Mouse (Mus musculus): ENCODE measurements at regions not wholly inside any gene's neighbourhood (a gene's known extent, or its start where the extent isn't known, plus 50 kb on each side); places are given as distances from the start of the nearest gene placed in this dataset.
"Not testable (repeated sequence)": the region's sequence is repeated elsewhere in the genome, so short reads cannot be mapped to it uniquely, and the experiment has no call there.

DNA sequence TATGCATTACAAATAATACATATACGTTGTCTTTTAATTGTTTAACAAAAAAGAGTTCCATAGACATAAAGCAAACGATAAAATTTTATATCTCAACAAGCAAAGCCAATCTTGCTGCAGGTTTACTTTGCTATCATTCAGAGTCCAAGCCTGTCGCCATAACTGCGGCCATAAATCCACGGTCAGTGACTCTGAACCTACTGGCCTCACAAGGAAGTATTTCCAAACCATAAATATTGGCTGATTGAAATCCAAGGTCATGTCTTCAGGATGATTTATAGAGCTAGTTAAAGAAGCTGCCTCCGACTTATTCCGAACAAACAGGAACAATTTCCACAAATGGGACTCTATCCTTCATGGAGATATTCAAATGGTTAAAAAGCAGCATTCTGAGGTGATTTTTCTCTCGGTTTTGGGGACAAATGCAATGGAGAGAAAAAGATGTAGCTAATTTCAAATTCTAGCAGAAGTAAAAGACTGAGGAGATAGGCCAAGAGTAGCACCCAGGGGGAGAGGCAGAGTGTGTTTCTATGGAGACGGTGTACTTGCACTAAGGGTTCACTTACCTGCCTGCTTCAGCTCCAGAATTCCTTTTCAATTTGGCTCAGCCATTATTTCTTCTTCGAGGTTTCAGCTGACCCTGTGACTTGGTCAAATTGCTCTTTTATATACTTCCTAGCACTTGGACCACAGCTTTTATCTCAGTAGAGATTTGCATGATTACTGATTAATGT lies 274.9 kb upstream of the Foxg1 start:
- Histone ChIP-seq H3K79me2 (replicated peaks; ENCODE audit: control insufficient read depth, insufficient read depth, low read length) (no peaks in the 10 kb centered on the region), H3K27me3 (ENCODE audit: control insufficient read depth, insufficient read depth, low read length) (no peaks in the 10 kb centered on the region), H3K36me3 (ENCODE audit: control insufficient read depth, insufficient read depth, low read length) (no peaks in the 10 kb centered on the region), H3K9ac (ENCODE audit: low read depth, low read length) (no peak overlapping the region), H3K4me1 (ENCODE audit: control insufficient read depth, insufficient read depth, low read length) (no peaks in the 10 kb centered on the region), H3K4me3 (no peak overlapping the region), H3K27ac (no peak overlapping the region)
- 64% methylated on average over 10 of the region's 10 CpGs for WGBS
- intact Hi-C loops (cut with DNase I): no loop called here
- no peak for TF ChIP-seq EP300 (IDR thresholded peaks at IDR 0.05; ENCODE audit: insufficient read depth, low read depth, low read length)
- no peak for DNase-seq

DNA sequence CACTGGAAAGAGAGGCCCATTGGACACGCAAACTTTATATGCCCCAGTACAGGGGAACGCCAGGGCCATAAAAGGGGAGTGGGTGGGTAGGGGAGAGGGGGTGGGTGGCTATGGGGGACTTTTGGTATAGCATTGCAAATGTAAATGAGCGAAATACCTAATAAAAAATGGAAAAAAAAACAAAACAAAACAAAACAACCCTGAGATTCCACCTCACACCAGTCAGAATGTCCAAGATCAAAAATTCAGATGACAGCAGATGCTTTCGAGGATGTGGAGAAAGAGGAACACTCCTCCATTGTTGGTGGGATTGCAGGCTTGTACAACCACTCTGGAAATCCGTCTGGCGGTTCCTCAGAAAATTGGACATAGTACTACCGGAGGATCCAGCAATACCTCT lies 251.4 kb upstream of the Foxg1 start:
- H3K4me1 ChIP-seq (ENCODE audit: control insufficient read depth, insufficient read depth, low read length); DNase-seq; H3K4me3 ChIP-seq; H3K9ac ChIP-seq (ENCODE audit: low read depth, low read length); H3K79me2 ChIP-seq (replicated peaks; ENCODE audit: control insufficient read depth, insufficient read depth, low read length); H3K36me3 ChIP-seq (ENCODE audit: control insufficient read depth, insufficient read depth, low read length); intact Hi-C loops (cut with DNase I); H3K27me3 ChIP-seq (ENCODE audit: control insufficient read depth, insufficient read depth, low read length); H3K27ac ChIP-seq: not testable (repeated sequence)
- WGBS: 69% methylated on average over 3 of the region's 7 CpGs

DNA sequence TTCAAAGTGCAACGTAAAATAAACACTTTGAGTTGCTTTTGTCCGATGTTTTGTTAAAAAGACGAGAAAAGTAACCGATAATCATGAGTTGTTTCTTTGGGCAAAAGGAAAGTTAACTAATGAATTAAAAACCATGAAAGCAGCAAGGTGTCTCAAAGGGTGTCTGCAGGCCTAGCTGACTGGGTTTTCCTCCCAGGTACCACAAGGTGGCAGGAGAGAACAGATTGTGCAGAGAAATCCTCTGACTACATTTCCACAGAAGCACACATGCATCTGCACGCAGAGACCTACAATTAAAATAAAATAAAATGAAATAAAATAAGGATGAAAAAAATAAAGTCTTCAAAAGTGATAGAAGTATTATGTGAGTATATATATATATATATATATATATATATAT lies 212.4 kb upstream of the Foxg1 start:
- no peak for DNase-seq
- no peak overlapping the region for H3K9ac ChIP-seq (ENCODE audit: low read depth, low read length)
- H3K27ac ChIP-seq: no peak overlapping the region
- intact Hi-C loops (cut with DNase I): no loop called here
- WGBS: 52% methylated on average over 5 of the region's 5 CpGs
- H3K4me3 ChIP-seq: no peak overlapping the region
- H3K36me3 ChIP-seq (ENCODE audit: control insufficient read depth, insufficient read depth, low read length): no peaks in the 10 kb centered on the region
- H3K79me2 ChIP-seq (replicated peaks; ENCODE audit: control insufficient read depth, insufficient read depth, low read length): no peaks in the 10 kb centered on the region
- H3K27me3 ChIP-seq (ENCODE audit: control insufficient read depth, insufficient read depth, low read length): no peaks in the 10 kb centered on the region
- H3K4me1 ChIP-seq (ENCODE audit: control insufficient read depth, insufficient read depth, low read length): no peaks in the 10 kb centered on the region
- TF ChIP-seq CTCF (IDR thresholded peaks at IDR 0.05): peak; percentile 56
- TF ChIP-seq EP300 (IDR thresholded peaks at IDR 0.05; ENCODE audit: insufficient read depth, low read depth, low read length): no peak

DNA sequence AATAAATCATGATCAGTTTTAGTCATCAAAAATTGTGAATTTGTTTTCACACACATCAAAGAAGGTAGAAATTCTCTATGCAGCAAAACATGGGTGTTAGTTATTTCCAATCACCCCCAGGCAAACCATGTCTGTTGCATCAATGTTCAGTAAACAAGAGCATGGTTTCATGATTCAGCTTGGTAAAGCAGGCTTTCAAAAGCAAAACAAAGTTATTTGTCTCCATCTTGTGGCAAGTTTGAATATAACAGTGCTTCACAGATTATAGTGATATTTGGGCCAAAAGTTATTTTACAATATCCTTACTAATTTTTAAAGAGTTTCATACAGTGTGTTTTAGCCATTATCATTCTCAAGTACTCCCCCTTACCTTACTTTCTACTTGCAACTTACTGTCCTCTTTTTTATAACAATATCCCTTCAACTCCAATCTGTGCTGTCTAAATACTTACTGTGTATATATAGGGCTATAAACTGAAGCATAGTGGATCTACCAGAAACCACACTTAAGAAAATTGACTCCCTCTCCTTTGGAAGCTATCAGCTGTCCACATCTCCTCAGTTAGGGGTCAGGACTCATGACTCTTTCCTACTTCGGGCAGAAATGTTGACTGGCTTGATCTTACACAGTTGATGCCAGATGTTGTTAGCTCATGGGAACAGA lies 211.3 kb upstream of the Foxg1 start:
- Histone ChIP-seq H3K9ac (ENCODE audit: low read depth, low read length) (no peak overlapping the region), H3K4me3 (no peak overlapping the region), H3K27me3 (ENCODE audit: control insufficient read depth, insufficient read depth, low read length) (no peaks in the 10 kb centered on the region), H3K4me1 (ENCODE audit: control insufficient read depth, insufficient read depth, low read length) (no peaks in the 10 kb centered on the region), H3K36me3 (ENCODE audit: control insufficient read depth, insufficient read depth, low read length) (no peaks in the 10 kb centered on the region), H3K27ac (no peak overlapping the region), H3K79me2 (replicated peaks; ENCODE audit: control insufficient read depth, insufficient read depth, low read length) (no peaks in the 10 kb centered on the region)
- intact Hi-C loops (cut with DNase I): no loop called here
- no peak for DNase-seq
- WGBS: 31% methylated on average over 1 of the region's 1 CpGs
- TF ChIP-seq EP300 (IDR thresholded peaks at IDR 0.05; ENCODE audit: insufficient read depth, low read depth, low read length) (no peak), CTCF (IDR thresholded peaks at IDR 0.05) (peak; percentile 49)

DNA sequence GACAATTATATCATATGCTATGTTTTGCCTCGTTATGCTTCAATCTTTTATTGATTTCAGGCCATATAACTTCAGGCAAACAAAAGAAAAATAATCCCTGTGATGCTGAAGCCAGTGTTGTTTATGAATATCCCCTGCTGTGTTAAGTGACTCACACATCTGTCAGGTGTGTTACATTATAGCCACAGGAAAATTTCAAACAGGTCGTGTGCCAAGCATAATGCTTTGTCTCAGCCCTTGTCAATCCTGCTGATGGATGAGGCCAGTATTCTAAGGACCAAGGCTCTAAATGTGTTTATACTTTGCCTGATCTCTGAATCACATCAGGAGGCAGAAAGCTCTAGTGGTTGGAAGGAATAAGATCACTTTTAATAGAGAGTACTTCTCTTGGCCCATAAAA lies 191.1 kb upstream of the Foxg1 start:
- TF ChIP-seq POLR2A (IDR thresholded peaks at IDR 0.05; ENCODE audit: insufficient read depth, low read depth, low read length) (no peak), CTCF (IDR thresholded peaks at IDR 0.05) (no peak), EP300 (IDR thresholded peaks at IDR 0.05; ENCODE audit: insufficient read depth, low read depth, low read length) (no peak)
- 31% methylated on average over 2 of the region's 2 CpGs for WGBS
- intact Hi-C loops (cut with DNase I): no loop called here
- Histone ChIP-seq H3K36me3 (ENCODE audit: control insufficient read depth, insufficient read depth, low read length) (no peaks in the 10 kb centered on the region), H3K4me1 (ENCODE audit: control insufficient read depth, insufficient read depth, low read length) (no peaks in the 10 kb centered on the region), H3K27me3 (ENCODE audit: control insufficient read depth, insufficient read depth, low read length) (no peaks in the 10 kb centered on the region), H3K4me3 (no peak overlapping the region), H3K79me2 (replicated peaks; ENCODE audit: control insufficient read depth, insufficient read depth, low read length) (no peaks in the 10 kb centered on the region), H3K27ac (no peak overlapping the region), H3K9ac (ENCODE audit: low read depth, low read length) (no peak overlapping the region)
- DNase-seq: no peak

DNA sequence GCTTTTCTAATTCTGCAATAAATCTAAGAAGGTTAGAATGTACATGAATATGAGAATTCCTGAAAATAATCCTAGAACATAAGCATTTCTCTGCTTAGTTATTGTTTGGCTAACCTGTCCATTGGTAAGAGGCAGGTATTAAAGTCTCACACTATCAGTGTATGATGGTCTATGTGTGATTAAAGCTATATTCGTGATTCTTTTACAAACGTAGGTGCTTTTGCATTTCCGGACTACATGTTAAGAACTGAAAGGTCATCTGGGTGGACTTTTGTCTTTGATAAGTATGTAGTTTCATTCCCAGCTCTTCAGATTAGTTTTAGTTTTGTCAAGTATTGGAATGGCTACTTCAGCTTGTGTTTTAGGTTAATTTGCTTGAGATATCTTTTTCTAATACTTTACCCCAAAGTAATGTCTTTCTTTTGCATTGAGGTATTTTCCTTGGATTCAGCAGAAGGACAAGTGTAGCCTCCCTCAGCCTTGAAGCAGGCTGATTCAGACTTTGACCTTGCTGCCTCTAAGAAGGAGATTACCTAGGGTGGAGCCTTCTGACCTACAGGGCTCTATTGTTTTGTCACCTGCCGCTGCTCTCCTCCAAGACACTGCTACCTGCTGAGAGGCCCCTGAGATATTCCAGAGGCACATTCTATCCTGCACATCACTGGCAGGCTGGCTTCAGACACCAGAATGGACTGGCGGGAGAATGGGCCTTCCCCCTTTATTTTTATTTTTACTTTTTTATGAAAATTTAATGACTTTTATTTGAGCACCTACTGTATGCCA lies 148.7 kb upstream of the Foxg1 start:
- Histone ChIP-seq H3K27ac (no peak overlapping the region), H3K9ac (ENCODE audit: low read depth, low read length) (no peak overlapping the region), H3K79me2 (replicated peaks; ENCODE audit: control insufficient read depth, insufficient read depth, low read length) (no peaks in the 10 kb centered on the region), H3K36me3 (ENCODE audit: control insufficient read depth, insufficient read depth, low read length) (no peaks in the 10 kb centered on the region), H3K4me1 (ENCODE audit: control insufficient read depth, insufficient read depth, low read length) (no peaks in the 10 kb centered on the region), H3K4me3 (no peak overlapping the region), H3K27me3 (ENCODE audit: control insufficient read depth, insufficient read depth, low read length) (no peaks in the 10 kb centered on the region)
- intact Hi-C loops (cut with DNase I): no loop called here
- no peak for TF ChIP-seq EP300 (IDR thresholded peaks at IDR 0.05; ENCODE audit: insufficient read depth, low read depth, low read length)
- no peak for TF ChIP-seq CTCF (IDR thresholded peaks at IDR 0.05)
- no peak for TF ChIP-seq POLR2A (IDR thresholded peaks at IDR 0.05; ENCODE audit: insufficient read depth, low read depth, low read length)
- WGBS: 72% methylated on average over 5 of the region's 5 CpGs
- no peak for DNase-seq

Data from heart, adult 2 months (tissue).